Mouse (Mus musculus) embryonic facial prominence, embryonic 11.5 days (tissue): ENCODE results near the gene Trit1. TPM values are rescaled to one million over a fixed set of nuclear protein-coding genes. Genes with fewer than 3 reads are reported as not detected.
A peak's percentile ranks its signal among the peaks of the same experiment; 100 is the strongest.
"Not testable (repeated sequence)": the region's sequence is repeated elsewhere in the genome, so short reads cannot be mapped to it uniquely, and the experiment has no call there.

Source experiments
- ATAC-seq: fragments of 200-750 bp; cut with Nextera tagmentation; replicated peaks from 2 replicates; pipeline ENCODE4 v1.8.0; 2017; ENCODE audit warnings: low read depth; ENCODE audit not compliant: insufficient number of reproducible peaks, low FRiP score, low TSS enrichment
- DNase-seq: peaks from one replicate; pipeline ENCODE4 v3.0.0-alpha.2; 2015; ENCODE audit warnings: low spot score
- H3K27ac ChIP-seq: fragments of 300-500 bp; sonication (generic); replicated peaks from 2 replicates; pipeline ENCODE4 v1.5.1; 2014; ENCODE audit warnings: mild to moderate bottlenecking, low read depth, low read length, control low read depth
- H3K27me3 ChIP-seq: fragments of 300-500 bp; sonication (generic); 2 replicates; pipeline ENCODE4 v1.6.1; 2014; ENCODE audit warnings: mild to moderate bottlenecking, low read length, moderate library complexity, mixed read lengths; ENCODE audit not compliant: control insufficient read depth, insufficient read depth
- H3K36me3 ChIP-seq: fragments of 300-500 bp; sonication (generic); replicated peaks from 2 replicates; pipeline ENCODE4 v1.6.1; 2014; ENCODE audit warnings: low read depth, mild to moderate bottlenecking, low read length, moderate library complexity, mixed read lengths; ENCODE audit not compliant: control insufficient read depth, insufficient read depth
- H3K4me1 ChIP-seq: fragments of 300-500 bp; sonication (generic); 2 replicates; pipeline ENCODE4 v1.6.1; 2014; ENCODE audit warnings: low read length, mixed read lengths; ENCODE audit not compliant: control insufficient read depth, insufficient read depth
- H3K4me2 ChIP-seq: fragments of 300-500 bp; sonication (generic); 2 replicates; pipeline ENCODE4 v1.6.1; 2014; ENCODE audit warnings: low read depth, mild to moderate bottlenecking, control low read depth, low read length, moderate library complexity
- H3K4me3 ChIP-seq: fragments of 300-500 bp; sonication (generic); 2 replicates; pipeline ENCODE4 v1.5.1; 2014; ENCODE audit warnings: low read depth, low read length, control low read depth
- H3K9ac ChIP-seq: fragments of 300-500 bp; sonication (generic); replicated peaks from 2 replicates; pipeline ENCODE4 v1.6.1; 2014; ENCODE audit warnings: mild to moderate bottlenecking, control low read depth, low read length
- H3K9me3 ChIP-seq: fragments of 300-500 bp; sonication (generic); replicated peaks from 2 replicates; pipeline ENCODE4 v1.6.1; 2016; ENCODE audit warnings: mild to moderate bottlenecking, low read length, inconsistent platforms, mixed read lengths; ENCODE audit not compliant: control insufficient read depth
- WGBS: fragments of 180-500 bp; shearing (Covaris S2); extraction: QIAGEN DNeasy Blood & Tissue Kit; methylation state at CpG from one replicate; pipeline ENCODE4 v1.1.7; 2014; 5-methylcytosine and 5-hydroxymethylcytosine counted together
- polyA plus RNA-seq: library from polyadenylated mRNA; unstranded; fragments of >200 nt; fragmentation: Nextera tagmentation; extraction: Ambion mirVana; gene quantifications from 2 replicates; pipeline ENCODE4 v1.2.1, GENCODE M21; 2014

Gene Trit1
- polyA plus RNA-seq, 1 experiment from 2014 or later: 21.9 TPM

- ATAC-seq: 0 out of 2 replicates have a peak, but pooled peaks have one; percentile 10
- 20% methylated on average over 4 of the region's 4 CpGs for WGBS
- peak; percentile 39 for DNase-seq
Observed at GRCm38 (mm10) chr4:122999263-122999691, 17.1 kb upstream of the Trit1 start.

GRCm38 (mm10) chr4:123000130-123000529, 16.3 kb upstream of the Trit1 start:
- H3K4me3 ChIP-seq: no peak overlapping the region
- no peak overlapping the region; the same call in 1 of the 2 replicates for H3K4me2 ChIP-seq
- no peaks in the 10 kb centered on the region for H3K27me3 ChIP-seq
- no peaks in the 10 kb centered on the region for H3K9me3 ChIP-seq
- WGBS: 62% methylated on average over 14 of the region's 14 CpGs
- DNase-seq: no peak
- H3K27ac ChIP-seq: no peak overlapping the region; the same call in 1 of the 2 replicates
- H3K9ac ChIP-seq: 0 out of 2 replicates have a peak overlapping the region, but pooled peaks have one; percentile 7
- no peaks in the 10 kb centered on the region for H3K4me1 ChIP-seq
- no peak for ATAC-seq
- no peaks in the 10 kb centered on the region; the same call in 1 of the 2 replicates for H3K36me3 ChIP-seq

More at GRCm38 (mm10) chr4:122999263-122999691, 17.1 kb upstream of the Trit1 start:
- no peaks in the 10 kb centered on the region for H3K9me3 ChIP-seq
- peak overlapping the region; percentile 62; the same call in 1 of the 2 replicates for H3K27ac ChIP-seq
- H3K9ac ChIP-seq: peak overlapping the region; percentile 51
- no peaks in the 10 kb centered on the region for H3K4me1 ChIP-seq
- peak overlapping the region; percentile 32 for H3K4me3 ChIP-seq
- H3K27me3 ChIP-seq: no peaks in the 10 kb centered on the region
- H3K36me3 ChIP-seq: no peaks in the 10 kb centered on the region; the same call in 1 of the 2 replicates
- peak overlapping the region; percentile 44 for H3K4me2 ChIP-seq

GRCm38 (mm10) chr4:123000617-123001342, 15.6 kb upstream of the Trit1 start:
- 52% methylated on average over 17 of the region's 17 CpGs for WGBS
- Histone ChIP-seq H3K4me2 (no peak overlapping the region), H3K36me3 (no peaks in the 10 kb centered on the region; the same call in 1 of the 2 replicates), H3K9me3 (no peaks in the 10 kb centered on the region), H3K4me3 (no peak overlapping the region), H3K27ac (no peak overlapping the region), H3K27me3 (no peaks in the 10 kb centered on the region), H3K4me1 (no peaks in the 10 kb centered on the region), H3K9ac (no peak overlapping the region)
- ATAC-seq: no peak
- DNase-seq: no peak

- peak; percentile 59 for DNase-seq
- no peak for ATAC-seq
- no peak overlapping the region for H3K9ac ChIP-seq
- H3K9me3 ChIP-seq: no peaks in the 10 kb centered on the region
- H3K4me3 ChIP-seq: no peak overlapping the region
- H3K36me3 ChIP-seq: no peaks in the 10 kb centered on the region; the same call in 1 of the 2 replicates
- no peak overlapping the region for H3K4me2 ChIP-seq
- 34% methylated on average over 15 of the region's 15 CpGs for WGBS
- H3K27ac ChIP-seq: no peak overlapping the region
- no peaks in the 10 kb centered on the region for H3K4me1 ChIP-seq
- no peaks in the 10 kb centered on the region for H3K27me3 ChIP-seq
Observed at GRCm38 (mm10) chr4:123005054-123005966, 11.1 kb upstream of the Trit1 start.

- H3K9me3 ChIP-seq, H3K36me3 ChIP-seq, H3K27me3 ChIP-seq, H3K27ac ChIP-seq, H3K4me3 ChIP-seq, H3K4me1 ChIP-seq, DNase-seq, H3K9ac ChIP-seq, ATAC-seq, H3K4me2 ChIP-seq: not testable (repeated sequence)
- 92% methylated on average over 4 of the region's 4 CpGs for WGBS
Observed at GRCm38 (mm10) chr4:123012501-123012900, 3.9 kb upstream of the Trit1 start.

- H3K4me1 ChIP-seq: no peaks in the 10 kb centered on the region
- DNase-seq: no peak
- no peak overlapping the region for H3K4me2 ChIP-seq
- ATAC-seq: no peak
- no peak overlapping the region for H3K9ac ChIP-seq
- 0 out of 2 replicates have a peak overlapping the region, but pooled peaks have one; percentile 35 for H3K27ac ChIP-seq
- H3K9me3 ChIP-seq: no peaks in the 10 kb centered on the region
- H3K36me3 ChIP-seq: no peaks in the 10 kb centered on the region
- H3K4me3 ChIP-seq: no peak overlapping the region
- no peaks in the 10 kb centered on the region for H3K27me3 ChIP-seq
- WGBS: 54% methylated on average over 5 of the region's 5 CpGs
Observed at GRCm38 (mm10) chr4:123013346-123013945, 3.0 kb upstream of the Trit1 start.

GRCm38 (mm10) chr4:123013949-123014406, 2.4 kb upstream of the Trit1 start:
- Histone ChIP-seq H3K4me1 (no peaks in the 10 kb centered on the region), H3K27ac (0 out of 2 replicates have a peak overlapping the region, but pooled peaks have one; percentile 36), H3K9me3 (no peaks in the 10 kb centered on the region), H3K27me3 (no peaks in the 10 kb centered on the region), H3K36me3 (no peaks in the 10 kb centered on the region), H3K4me2 (no peak overlapping the region), H3K4me3 (no peak overlapping the region), H3K9ac (no peak overlapping the region)
- DNase-seq: peak; percentile 79
- ATAC-seq: 0 out of 2 replicates have a peak, but pooled peaks have one; percentile 8
- WGBS: 41% methylated on average over 3 of the region's 3 CpGs
